Mouse (Mus musculus) neural tube, embryonic 14.5 days (tissue): ENCODE measurements around the gene 6820408C15Rik. TPM values are rescaled to one million over a fixed set of nuclear protein-coding genes. Genes with fewer than 3 reads are reported as not detected.

ENCODE experiments used
- ATAC-seq: fragments of 200-750 bp; cut with Nextera tagmentation; 2 replicates; pipeline ENCODE4 v1.8.0; 2017; ENCODE audit warnings: low read depth, mild to moderate bottlenecking, moderate TSS enrichment, moderate library complexity
- H3K27ac ChIP-seq: fragments of 300-500 bp; sonication (generic); 2 replicates; pipeline ENCODE4 v1.5.1; 2014; ENCODE audit warnings: low read depth, mild to moderate bottlenecking, control low read depth, low read length, moderate library complexity, mixed read lengths
- H3K27me3 ChIP-seq: fragments of 300-500 bp; sonication (generic); 2 replicates; pipeline ENCODE4 v1.6.1; 2014; ENCODE audit warnings: low read length; ENCODE audit not compliant: control insufficient read depth, insufficient read depth
- H3K36me3 ChIP-seq: fragments of 300-500 bp; sonication (generic); 2 replicates; pipeline ENCODE4 v1.6.1; 2014; ENCODE audit warnings: low read length, mixed read lengths; ENCODE audit not compliant: control insufficient read depth, insufficient read depth
- H3K4me1 ChIP-seq: fragments of 300-500 bp; sonication (generic); 2 replicates; pipeline ENCODE4 v1.6.1; 2014; ENCODE audit warnings: low read length; ENCODE audit not compliant: control insufficient read depth, insufficient read depth
- H3K4me2 ChIP-seq: fragments of 300-500 bp; sonication (generic); 2 replicates; pipeline ENCODE4 v1.6.1; 2014; ENCODE audit warnings: mild to moderate bottlenecking, low read depth, low read length, control low read depth
- H3K4me3 ChIP-seq: fragments of 300-500 bp; sonication (generic); 2 replicates; pipeline ENCODE4 v1.5.1; 2014; ENCODE audit warnings: low read depth, low read length, control low read depth, mixed read lengths
- H3K9ac ChIP-seq: fragments of 300-500 bp; sonication (generic); replicated peaks from 2 replicates; pipeline ENCODE4 v1.6.1; 2014; ENCODE audit warnings: low read depth, mild to moderate bottlenecking, control low read depth, low read length, mixed read lengths
- H3K9me3 ChIP-seq: fragments of 300-500 bp; sonication (generic); 2 replicates; pipeline ENCODE4 v1.6.1; 2016; ENCODE audit warnings: low read length; ENCODE audit not compliant: control insufficient read depth
- WGBS: fragments of 180-500 bp; shearing (Covaris S2); extraction: QIAGEN DNeasy Blood & Tissue Kit; methylation state at CpG from one replicate; pipeline ENCODE4 v1.1.7; 2014; 5-methylcytosine and 5-hydroxymethylcytosine counted together
- polyA plus RNA-seq: library from polyadenylated mRNA; unstranded; fragments of >200 nt; fragmentation: Nextera tagmentation; extraction: Ambion mirVana; gene quantifications from 2 replicates; pipeline ENCODE4 v1.2.1, GENCODE M21; 2014

Gene 6820408C15Rik
- polyA plus RNA-seq, 1 experiment from 2014 or later = 0.87 TPM

DNA sequence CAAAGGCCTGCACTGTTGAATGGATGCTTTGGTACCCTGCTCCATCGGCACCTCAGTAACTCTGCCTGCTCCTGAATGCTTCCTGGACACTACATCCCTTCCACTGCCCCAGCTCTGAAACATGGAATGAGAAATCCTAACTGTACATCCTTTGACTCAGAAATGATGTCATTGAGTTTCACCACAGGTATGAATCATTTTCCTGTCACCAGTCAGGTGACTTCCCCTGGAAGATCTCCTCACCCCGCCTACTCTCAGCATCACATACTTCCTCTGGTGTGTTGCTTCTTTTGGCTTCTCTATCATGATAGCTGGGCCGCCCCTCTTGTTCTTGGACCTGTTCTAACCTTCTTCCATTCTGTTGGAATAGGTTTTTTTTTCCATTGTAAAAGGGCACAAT, 65.5 kb downstream of the 6820408C15Rik start:
- Histone ChIP-seq H3K27ac (no peak overlapping the region), H3K27me3 (no peaks in the 10 kb centered on the region), H3K4me2 (no peak overlapping the region), H3K36me3 (no peaks in the 10 kb centered on the region), H3K9ac (no peak overlapping the region), H3K9me3 (no peaks in the 10 kb centered on the region), H3K4me3 (no peak overlapping the region), H3K4me1 (no peaks in the 10 kb centered on the region)
- ATAC-seq = no peak
- 93% methylated on average over 3 of the region's 3 CpGs for WGBS

DNA sequence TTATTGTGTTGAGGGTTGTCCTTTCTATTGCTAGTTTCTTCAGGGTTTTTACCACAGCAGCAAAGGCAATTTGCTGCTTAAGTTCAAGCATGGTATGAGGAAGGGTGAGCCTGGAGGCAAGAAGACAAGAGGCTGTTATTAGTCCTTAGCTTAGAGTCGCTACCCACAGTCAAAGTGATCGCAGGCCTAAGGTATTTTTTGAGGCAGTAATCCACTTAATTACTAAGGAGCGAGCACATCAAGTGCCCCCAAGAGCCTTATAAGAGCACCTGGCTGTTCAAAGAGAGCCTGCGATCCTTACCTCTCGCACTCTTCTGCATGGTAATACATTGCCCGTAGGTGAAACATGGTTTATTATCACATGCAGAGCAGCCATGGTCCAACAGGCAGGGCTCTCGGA, 66.3 kb downstream of the 6820408C15Rik start:
- Histone ChIP-seq H3K36me3 (no peaks in the 10 kb centered on the region), H3K27ac (no peak overlapping the region), H3K4me3 (no peak overlapping the region), H3K9me3 (no peaks in the 10 kb centered on the region), H3K9ac (no peak overlapping the region), H3K27me3 (no peaks in the 10 kb centered on the region), H3K4me1 (no peaks in the 10 kb centered on the region), H3K4me2 (no peak overlapping the region)
- ATAC-seq = no peak
- WGBS = 90% methylated on average over 7 of the region's 7 CpGs

DNA sequence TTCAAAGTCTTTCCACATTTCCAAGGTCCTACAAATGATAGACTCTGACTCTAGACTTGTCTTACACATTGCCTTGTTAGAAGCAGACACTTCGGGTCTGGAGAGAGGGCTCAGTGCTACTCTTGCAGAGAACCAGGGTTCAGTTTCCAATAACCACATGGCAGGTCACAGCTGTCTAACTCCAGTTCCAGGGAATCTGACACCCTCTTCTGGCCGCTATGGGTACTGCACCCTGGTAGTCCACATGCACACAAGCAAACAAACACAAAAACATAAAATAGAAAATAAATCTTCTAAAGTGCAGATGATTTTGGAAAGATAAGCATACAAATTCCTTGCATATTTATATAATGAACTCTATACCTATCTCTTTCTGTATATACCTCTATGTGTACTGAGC, 71.6 kb downstream of the 6820408C15Rik start:
- Histone ChIP-seq H3K27me3 (no peaks in the 10 kb centered on the region), H3K4me1 (no peaks in the 10 kb centered on the region), H3K9ac (no peak overlapping the region), H3K27ac (no peak overlapping the region), H3K36me3 (no peaks in the 10 kb centered on the region), H3K9me3 (no peaks in the 10 kb centered on the region), H3K4me2 (no peak overlapping the region), H3K4me3 (no peak overlapping the region)
- no peak for ATAC-seq
- 83% methylated on average over 2 of the region's 2 CpGs for WGBS

DNA sequence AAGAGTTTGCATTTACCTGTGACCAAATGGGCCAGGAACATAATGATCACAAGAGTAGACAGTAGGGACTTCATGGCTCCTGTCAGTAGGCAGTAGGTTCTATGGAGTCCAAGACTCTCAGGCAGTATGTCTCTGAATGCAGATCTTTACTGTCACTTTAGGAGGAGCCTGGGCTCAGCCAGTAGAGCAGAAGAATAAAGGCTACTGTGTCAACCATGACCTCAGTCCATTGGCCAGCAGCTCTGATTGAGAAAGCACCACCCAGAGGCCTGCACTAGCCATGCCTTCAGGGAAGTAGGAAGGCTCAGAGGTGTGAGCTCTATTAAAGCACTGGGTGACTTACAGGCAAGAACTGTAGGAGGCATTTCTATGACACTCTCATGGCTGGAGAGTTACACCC, 74.7 kb downstream of the 6820408C15Rik start, which contains the start of gene Defb22:
TSS of gene Defb22 (minus strand) at position 101 of the 400 bp plus-strand sequence.
- no peak within 1 kb of the TSS for H3K4me3 ChIP-seq
- H3K4me2 ChIP-seq = no peak within 1 kb of the TSS
- no peak within 1 kb of the TSS for H3K27ac ChIP-seq
- H3K27me3 ChIP-seq = no peaks in the 10 kb centered on the region
- H3K4me1 ChIP-seq = no peaks in the 10 kb centered on the region
- no peak for ATAC-seq
- H3K9ac ChIP-seq = no peak within 1 kb of the TSS
- H3K36me3 ChIP-seq = no peaks in the 10 kb centered on the region
- no peaks in the 10 kb centered on the region for H3K9me3 ChIP-seq

DNA sequence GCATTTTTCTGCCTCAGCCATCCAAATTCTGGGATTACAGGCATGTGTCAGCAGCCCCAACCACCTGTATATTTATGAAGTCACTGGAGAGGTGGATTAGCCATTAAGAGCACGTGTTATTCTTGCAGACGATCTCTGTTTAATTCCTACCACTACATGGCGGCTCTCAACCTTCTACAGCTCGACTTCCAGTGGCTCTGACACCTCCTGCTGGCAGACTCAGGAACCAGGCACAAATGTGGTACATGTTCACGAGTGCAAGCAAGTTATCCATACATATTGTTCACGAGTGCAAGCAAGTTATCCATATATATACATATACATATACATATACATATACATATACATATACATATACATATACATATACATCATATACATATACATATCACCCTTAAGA, 77.8 kb downstream of the 6820408C15Rik start:
- Histone ChIP-seq H3K9me3 (no peaks in the 10 kb centered on the region), H3K4me2 (no peak overlapping the region), H3K9ac (no peak overlapping the region), H3K4me3 (no peak overlapping the region), H3K36me3 (no peaks in the 10 kb centered on the region), H3K27me3 (no peaks in the 10 kb centered on the region), H3K27ac (no peak overlapping the region), H3K4me1 (no peaks in the 10 kb centered on the region)
- WGBS = 81% methylated on average over 6 of the region's 6 CpGs
- no peak for ATAC-seq

Other genes starting within 250 kb of the 6820408C15Rik start
- gene Csnk2a1, start 188.7 kb upstream of the 6820408C15Rik start, polyA plus RNA-seq = 94.7 and 155 TPM in 2 replicates
- gene Tbc1d20, start 121.8 kb upstream of the 6820408C15Rik start, polyA plus RNA-seq = 28.0 and 33.9 TPM in 2 replicates
- 98.5 and 107 TPM in 2 replicates for gene Rbck1, start 82.9 kb upstream of the 6820408C15Rik start, polyA plus RNA-seq
- 1.1 and 1.6 TPM in 2 replicates for gene Trib3, start 71.6 kb upstream of the 6820408C15Rik start, polyA plus RNA-seq
- gene Nrsn2, start 38.9 kb upstream of the 6820408C15Rik start, polyA plus RNA-seq = 42.9 and 54.4 TPM in 2 replicates
- gene Sox12, start 17.5 kb upstream of the 6820408C15Rik start, polyA plus RNA-seq = 19.2 and 19.7 TPM in 2 replicates
- 14.5 and 18.0 TPM in 2 replicates for gene Zcchc3, start 560 bp upstream of the 6820408C15Rik start, polyA plus RNA-seq
- gene Defb23, start 49.0 kb downstream of the 6820408C15Rik start, polyA plus RNA-seq = not detected in 2 replicates
- gene Defb20, start 61.5 kb downstream of the 6820408C15Rik start, polyA plus RNA-seq = not detected in 2 replicates
- gene Defb22, start 74.6 kb downstream of the 6820408C15Rik start, polyA plus RNA-seq = not detected in 2 replicates
- gene Defb26, start 96.1 kb downstream of the 6820408C15Rik start, polyA plus RNA-seq = not detected in 2 replicates
- not detected in 2 replicates for gene Defb28, start 102.7 kb downstream of the 6820408C15Rik start, polyA plus RNA-seq
- gene Defb29, start 124.5 kb downstream of the 6820408C15Rik start, polyA plus RNA-seq = not detected in 2 replicates
- not detected in 2 replicates for gene Gm17416, start 153.8 kb downstream of the 6820408C15Rik start, polyA plus RNA-seq
- not detected in 2 replicates for gene Defb21, start 157.2 kb downstream of the 6820408C15Rik start, polyA plus RNA-seq
- gene Defb19, start 164.7 kb downstream of the 6820408C15Rik start, polyA plus RNA-seq = not detected in 2 replicates
- gene Defb45, start 183.8 kb downstream of the 6820408C15Rik start, polyA plus RNA-seq = not detected in 2 replicates
- gene Defb36, start 188.7 kb downstream of the 6820408C15Rik start, polyA plus RNA-seq = not detected in 2 replicates
- gene Defb25, start 207.5 kb downstream of the 6820408C15Rik start, polyA plus RNA-seq = not detected in 2 replicates
- 0.33 TPM in 1 of 2 replicates, not detected in the other for gene Rem1, start 211.4 kb downstream of the 6820408C15Rik start, polyA plus RNA-seq